Mouse (Mus musculus): Measurements from ENCODE around the gene Slc29a2.

DNA sequence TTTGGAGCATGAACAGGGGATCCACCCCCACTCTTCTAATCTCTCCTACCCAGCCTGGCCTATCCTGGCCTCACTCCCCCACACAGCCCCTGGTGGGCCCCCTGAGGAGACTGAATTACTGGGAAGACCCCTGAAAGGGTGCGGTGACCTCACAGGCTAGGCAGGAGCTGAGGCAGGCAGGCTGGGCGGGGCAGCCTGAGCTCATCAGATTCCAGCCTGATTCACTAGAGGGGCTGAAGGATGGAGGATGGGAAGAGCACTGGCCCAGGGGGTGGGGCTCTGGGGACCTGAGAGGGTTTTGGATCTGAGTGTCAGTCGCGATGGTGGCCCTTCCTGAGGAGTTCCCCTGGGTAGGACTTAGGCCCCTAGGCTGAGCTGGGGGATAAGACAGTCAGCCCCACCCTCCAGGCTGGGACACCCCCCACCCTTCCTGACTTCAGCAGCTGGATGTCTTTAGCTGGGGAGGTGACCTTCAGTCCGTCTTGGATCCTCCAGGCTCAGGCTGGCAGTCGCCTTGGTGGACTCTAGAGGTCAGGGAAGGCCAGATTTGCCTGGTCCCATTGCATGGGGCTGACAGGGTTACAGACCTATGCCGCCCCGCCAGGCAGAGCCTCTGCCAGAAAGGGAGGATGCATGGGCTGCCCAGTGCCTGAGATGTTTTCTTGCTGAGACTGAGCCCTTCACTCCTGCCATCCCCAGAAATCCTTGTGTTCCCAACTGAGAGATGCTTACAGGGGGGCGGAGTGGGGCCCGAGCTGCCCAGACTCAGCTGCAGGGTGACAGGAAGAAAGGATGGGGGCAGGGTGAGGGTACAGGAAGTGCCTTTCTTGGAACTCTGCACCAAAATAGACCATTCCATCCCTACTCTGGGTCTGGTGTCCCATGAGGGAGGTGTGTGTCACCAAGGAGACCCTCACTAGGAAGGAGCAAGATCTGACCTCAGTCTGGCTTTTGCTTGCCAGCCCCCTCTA lies 35.4 kb downstream of the Slc29a2 start:
- TF ChIP-seq POLR2A (IDR thresholded peaks at IDR 0.05; ENCODE audit: low read depth, low read length): peak; percentile 47
- TF ChIP-seq CTCF (IDR thresholded peaks at IDR 0.05; ENCODE audit: borderline replicate concordance, insufficient read depth, low read length): no peak
